Mouse (Mus musculus): ENCODE measurements at regions not wholly inside any gene's neighbourhood (a gene's known extent, or its start where the extent isn't known, plus 50 kb on each side); places are given as distances from the start of the nearest gene placed in this dataset.
A peak's percentile ranks its signal among the peaks of the same experiment; 100 is the strongest.

DNA sequence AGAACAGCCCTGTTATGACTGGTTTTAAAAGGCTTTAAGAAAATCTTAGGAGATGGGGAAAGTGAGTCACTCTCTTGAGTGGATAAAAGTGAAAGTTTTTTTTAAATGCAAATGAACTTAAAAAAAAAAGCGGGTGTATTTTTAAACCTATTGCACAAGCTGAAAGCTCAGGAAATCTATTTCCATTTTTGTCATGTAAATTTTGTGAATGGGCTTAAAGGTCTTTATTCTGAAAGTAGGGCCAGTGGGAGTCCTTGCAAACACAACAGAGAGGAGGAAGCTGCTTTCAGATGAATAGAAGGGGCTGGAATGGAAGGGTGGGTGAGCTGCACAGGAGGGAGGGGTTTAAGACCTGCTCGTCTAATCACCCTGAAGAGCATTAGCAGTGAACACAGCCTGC, 62.9 kb downstream of the Fam84a start:
- H3K9me3 ChIP-seq (ENCODE audit: control insufficient read depth, low read length) = no peaks in the 10 kb centered on the region
- H3K9ac ChIP-seq (replicated peaks; ENCODE audit: low read depth, low read length) = no peak overlapping the region
- no peaks in the 10 kb centered on the region for H3K4me1 ChIP-seq (replicated peaks; ENCODE audit: control insufficient read depth, insufficient read depth, low read length)
- no peak overlapping the region for H3K27ac ChIP-seq (ENCODE audit: low read length)
- WGBS = 0% methylated on average over 2 of the region's 2 CpGs
- H3K27me3 ChIP-seq (replicated peaks; ENCODE audit: control insufficient read depth, insufficient read depth, low read length) = no peaks in the 10 kb centered on the region
- no peak overlapping the region for H3K4me2 ChIP-seq (ENCODE audit: low read length)
- no peak overlapping the region for H3K4me3 ChIP-seq (replicated peaks; ENCODE audit: low read length)
- no peaks in the 10 kb centered on the region for H3K36me3 ChIP-seq (ENCODE audit: control insufficient read depth, insufficient read depth)
- ATAC-seq = peak; percentile 97

DNA sequence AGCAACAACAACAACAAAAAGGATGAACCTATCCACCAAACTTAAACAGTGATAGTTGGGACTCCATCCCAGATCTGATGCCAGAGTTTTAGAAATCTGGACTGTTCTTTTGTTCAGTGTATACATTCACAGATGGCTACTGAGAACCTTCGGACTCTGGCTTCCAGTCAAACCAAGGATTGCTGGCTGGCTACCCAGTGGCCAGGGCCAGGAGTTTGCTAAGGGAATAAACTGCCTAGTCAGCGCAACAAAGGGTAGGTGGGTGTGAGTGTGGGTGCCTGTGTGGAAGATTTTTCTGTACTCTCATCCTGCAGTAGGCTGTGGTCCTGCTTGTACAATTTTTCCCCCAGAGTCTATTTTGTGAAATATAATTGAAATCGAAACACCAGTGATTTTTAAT, 69.1 kb downstream of the Fam84a start:
- no peak for ATAC-seq
- no peaks in the 10 kb centered on the region for H3K36me3 ChIP-seq (ENCODE audit: control insufficient read depth, insufficient read depth)
- no peak overlapping the region for H3K4me3 ChIP-seq (replicated peaks; ENCODE audit: low read length)
- no peak overlapping the region for H3K9ac ChIP-seq (replicated peaks; ENCODE audit: low read depth, low read length)
- WGBS = 77% methylated on average over 3 of the region's 3 CpGs
- H3K27me3 ChIP-seq (replicated peaks; ENCODE audit: control insufficient read depth, insufficient read depth, low read length) = no peaks in the 10 kb centered on the region
- no peak overlapping the region for H3K27ac ChIP-seq (ENCODE audit: low read length)
- no peaks in the 10 kb centered on the region for H3K9me3 ChIP-seq (ENCODE audit: control insufficient read depth, low read length)
- H3K4me2 ChIP-seq (ENCODE audit: low read length) = no peak overlapping the region
- H3K4me1 ChIP-seq (replicated peaks; ENCODE audit: control insufficient read depth, insufficient read depth, low read length) = no peaks in the 10 kb centered on the region

GRCm38 (mm10) chr12:14079892-14080291, 72.0 kb downstream of the Fam84a start:
- no peaks in the 10 kb centered on the region for H3K27me3 ChIP-seq (replicated peaks; ENCODE audit: control insufficient read depth, insufficient read depth, low read length)
- H3K9me3 ChIP-seq (ENCODE audit: control insufficient read depth, low read length) = no peaks in the 10 kb centered on the region
- no peak for ATAC-seq
- no peak overlapping the region for H3K4me3 ChIP-seq (replicated peaks; ENCODE audit: low read length)
- H3K36me3 ChIP-seq (ENCODE audit: control insufficient read depth, insufficient read depth) = no peaks in the 10 kb centered on the region
- H3K9ac ChIP-seq (replicated peaks; ENCODE audit: low read depth, low read length) = no peak overlapping the region
- 80% methylated on average over 1 of the region's 1 CpGs for WGBS
- H3K4me2 ChIP-seq (ENCODE audit: low read length) = no peak overlapping the region
- no peak overlapping the region for H3K27ac ChIP-seq (ENCODE audit: low read length)
- H3K4me1 ChIP-seq (replicated peaks; ENCODE audit: control insufficient read depth, insufficient read depth, low read length) = no peaks in the 10 kb centered on the region

- no peak overlapping the region for H3K4me3 ChIP-seq (replicated peaks; ENCODE audit: low read length)
- no peaks in the 10 kb centered on the region for H3K36me3 ChIP-seq (ENCODE audit: control insufficient read depth, insufficient read depth)
- ATAC-seq = peak; percentile 55
- no peak overlapping the region for H3K4me2 ChIP-seq (ENCODE audit: low read length)
- 66% methylated on average over 4 of the region's 4 CpGs for WGBS
- H3K9me3 ChIP-seq (ENCODE audit: control insufficient read depth, low read length) = no peaks in the 10 kb centered on the region
- no peak overlapping the region for H3K9ac ChIP-seq (replicated peaks; ENCODE audit: low read depth, low read length)
- no peaks in the 10 kb centered on the region for H3K4me1 ChIP-seq (replicated peaks; ENCODE audit: control insufficient read depth, insufficient read depth, low read length)
- H3K27ac ChIP-seq (ENCODE audit: low read length) = no peak overlapping the region
- H3K27me3 ChIP-seq (replicated peaks; ENCODE audit: control insufficient read depth, insufficient read depth, low read length) = no peaks in the 10 kb centered on the region
Observed at GRCm38 (mm10) chr12:14069049-14069448, 82.8 kb downstream of the Fam84a start.

- Histone ChIP-seq H3K27me3 (replicated peaks; ENCODE audit: control insufficient read depth, insufficient read depth, low read length) (no peaks in the 10 kb centered on the region), H3K9me3 (ENCODE audit: control insufficient read depth, low read length) (no peaks in the 10 kb centered on the region), H3K4me2 (ENCODE audit: low read length) (no peak overlapping the region), H3K9ac (replicated peaks; ENCODE audit: low read depth, low read length) (no peak overlapping the region), H3K4me3 (replicated peaks; ENCODE audit: low read length) (no peak overlapping the region), H3K27ac (ENCODE audit: low read length) (no peak overlapping the region), H3K36me3 (ENCODE audit: control insufficient read depth, insufficient read depth) (no peaks in the 10 kb centered on the region), H3K4me1 (replicated peaks; ENCODE audit: control insufficient read depth, insufficient read depth, low read length) (no peaks in the 10 kb centered on the region)
- 75% methylated on average over 3 of the region's 3 CpGs for WGBS
- ATAC-seq = no peak
Observed at GRCm38 (mm10) chr12:14065401-14065800, 86.5 kb downstream of the Fam84a start.

- H3K4me3 ChIP-seq (replicated peaks; ENCODE audit: low read length) = no peak overlapping the region
- no peak overlapping the region for H3K27ac ChIP-seq (ENCODE audit: low read length)
- WGBS = 77% methylated on average over 4 of the region's 4 CpGs
- no peak for ATAC-seq
- no peaks in the 10 kb centered on the region for H3K36me3 ChIP-seq (ENCODE audit: control insufficient read depth, insufficient read depth)
- H3K9ac ChIP-seq (replicated peaks; ENCODE audit: low read depth, low read length) = no peak overlapping the region
- H3K9me3 ChIP-seq (ENCODE audit: control insufficient read depth, low read length) = no peaks in the 10 kb centered on the region
- no peaks in the 10 kb centered on the region for H3K4me1 ChIP-seq (replicated peaks; ENCODE audit: control insufficient read depth, insufficient read depth, low read length)
- no peaks in the 10 kb centered on the region for H3K27me3 ChIP-seq (replicated peaks; ENCODE audit: control insufficient read depth, insufficient read depth, low read length)
- no peak overlapping the region for H3K4me2 ChIP-seq (ENCODE audit: low read length)
Observed at GRCm38 (mm10) chr12:14063276-14063675, 88.6 kb downstream of the Fam84a start.

- H3K36me3 ChIP-seq (ENCODE audit: control insufficient read depth, insufficient read depth) = no peaks in the 10 kb centered on the region
- no peak for ATAC-seq
Observed at GRCm38 (mm10) chr12:14056116-14056515, 95.7 kb downstream of the Fam84a start.

DNA sequence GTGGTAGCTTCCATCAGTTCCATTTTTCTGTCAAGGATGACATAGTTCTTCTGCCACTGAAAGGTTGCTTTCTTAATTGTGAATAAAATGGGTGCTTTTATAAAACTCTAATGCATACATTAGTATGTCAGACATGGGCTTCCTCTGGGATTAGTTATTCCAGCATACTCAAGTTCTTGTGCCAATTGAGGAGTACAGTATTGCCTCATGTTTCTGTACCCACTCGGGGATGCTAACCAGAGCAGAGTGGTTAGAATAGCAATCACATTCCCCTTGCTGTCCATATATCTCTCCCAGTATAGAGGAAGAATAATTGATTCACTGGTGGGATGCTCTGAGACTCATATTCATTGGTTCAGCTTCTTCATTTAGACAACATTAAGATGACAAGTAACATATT, 119.5 kb downstream of the Fam84a start:
- WGBS = 73% methylated on average over 1 of the region's 1 CpGs
- peak; percentile 65 for ATAC-seq

More at GRCm38 (mm10) chr12:14056116-14056515, 95.7 kb downstream of the Fam84a start:
- Histone ChIP-seq H3K27ac (ENCODE audit: low read length) (no peak overlapping the region), H3K9me3 (ENCODE audit: control insufficient read depth, low read length) (no peaks in the 10 kb centered on the region), H3K4me1 (replicated peaks; ENCODE audit: control insufficient read depth, insufficient read depth, low read length) (no peaks in the 10 kb centered on the region), H3K4me3 (replicated peaks; ENCODE audit: low read length) (no peak overlapping the region), H3K9ac (replicated peaks; ENCODE audit: low read depth, low read length) (no peak overlapping the region), H3K27me3 (replicated peaks; ENCODE audit: control insufficient read depth, insufficient read depth, low read length) (no peaks in the 10 kb centered on the region), H3K4me2 (ENCODE audit: low read length) (no peak overlapping the region)
- 77% methylated on average over 4 of the region's 4 CpGs for WGBS

GRCm38 (mm10) chr12:14015271-14015670, 136.6 kb downstream of the Fam84a start:
- Histone ChIP-seq H3K9ac (replicated peaks; ENCODE audit: low read depth, low read length) (no peak overlapping the region), H3K4me1 (replicated peaks; ENCODE audit: control insufficient read depth, insufficient read depth, low read length) (no peaks in the 10 kb centered on the region), H3K27me3 (replicated peaks; ENCODE audit: control insufficient read depth, insufficient read depth, low read length) (no peaks in the 10 kb centered on the region), H3K36me3 (ENCODE audit: control insufficient read depth, insufficient read depth) (no peaks in the 10 kb centered on the region), H3K9me3 (ENCODE audit: control insufficient read depth, low read length) (no peaks in the 10 kb centered on the region), H3K27ac (ENCODE audit: low read length) (no peak overlapping the region), H3K4me2 (ENCODE audit: low read length) (no peak overlapping the region), H3K4me3 (replicated peaks; ENCODE audit: low read length) (no peak overlapping the region)
- ATAC-seq = no peak

More for the DNA sequence above, 119.5 kb downstream of the Fam84a start:
- Histone ChIP-seq H3K9ac (replicated peaks; ENCODE audit: low read depth, low read length) (no peak overlapping the region), H3K36me3 (ENCODE audit: control insufficient read depth, insufficient read depth) (no peaks in the 10 kb centered on the region), H3K4me3 (replicated peaks; ENCODE audit: low read length) (no peak overlapping the region), H3K27me3 (replicated peaks; ENCODE audit: control insufficient read depth, insufficient read depth, low read length) (no peaks in the 10 kb centered on the region), H3K9me3 (ENCODE audit: control insufficient read depth, low read length) (no peaks in the 10 kb centered on the region), H3K27ac (ENCODE audit: low read length) (no peak overlapping the region), H3K4me1 (replicated peaks; ENCODE audit: control insufficient read depth, insufficient read depth, low read length) (no peaks in the 10 kb centered on the region), H3K4me2 (ENCODE audit: low read length) (no peak overlapping the region)

DNA sequence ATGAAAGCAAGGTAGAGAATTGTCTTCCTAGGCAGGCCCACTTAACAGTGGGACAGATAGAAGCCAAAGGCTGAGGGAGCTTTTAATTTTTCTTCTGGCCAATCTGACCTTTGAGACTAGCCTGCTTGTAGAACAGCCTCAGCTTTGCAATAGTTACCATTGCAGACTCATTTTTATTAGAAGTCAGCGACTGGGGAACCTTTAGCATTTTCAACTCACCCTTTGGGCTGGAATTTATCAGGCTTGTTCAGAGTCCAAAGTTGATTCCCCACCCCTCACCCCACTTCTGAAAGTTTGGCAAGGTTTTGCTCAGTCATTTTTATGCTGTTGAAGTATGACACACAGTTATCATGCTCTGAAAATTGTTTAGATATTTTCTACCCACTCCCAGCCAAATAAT, 145.9 kb downstream of the Fam84a start:
- ATAC-seq = no peak
- WGBS = 84% methylated on average over 1 of the region's 1 CpGs

More for the DNA sequence above, 145.9 kb downstream of the Fam84a start:
- no peak overlapping the region for H3K4me3 ChIP-seq (replicated peaks; ENCODE audit: low read length)
- no peaks in the 10 kb centered on the region; the same call in 1 of the 2 replicates for H3K4me1 ChIP-seq (replicated peaks; ENCODE audit: control insufficient read depth, insufficient read depth, low read length)
- H3K36me3 ChIP-seq (ENCODE audit: control insufficient read depth, insufficient read depth) = no peaks in the 10 kb centered on the region
- no peak overlapping the region for H3K4me2 ChIP-seq (ENCODE audit: low read length)
- H3K9ac ChIP-seq (replicated peaks; ENCODE audit: low read depth, low read length) = no peak overlapping the region
- H3K27me3 ChIP-seq (replicated peaks; ENCODE audit: control insufficient read depth, insufficient read depth, low read length) = no peaks in the 10 kb centered on the region
- no peaks in the 10 kb centered on the region for H3K9me3 ChIP-seq (ENCODE audit: control insufficient read depth, low read length)
- H3K27ac ChIP-seq (ENCODE audit: low read length) = no peak overlapping the region
